Mouse (Mus musculus): Measurements from ENCODE around the gene Xpo5. TPM values are rescaled to one million over a fixed set of nuclear protein-coding genes. Genes with fewer than 3 reads are reported as not detected.

Gene Xpo5
- total RNA-seq (2012; rRNA removed): 63.2 and 63.9 TPM in 2 replicates

- peak within 1 kb of the TSS; percentile 87 to 88 for H3K4me3 ChIP-seq (ENCODE audit: insufficient read depth in 1 of 2, low read depth in 1 of 2, low read length in 2 of 2, poor library complexity in 1 of 2, severe bottlenecking in 1 of 2)
- TF ChIP-seq HCFC1 (IDR thresholded peaks at IDR 0.05; ENCODE audit: borderline replicate concordance, insufficient read depth, low read length) (peak; percentile 16; the same call in 1 of the 2 replicates), MAFK (IDR thresholded peaks at IDR 0.05; ENCODE audit: insufficient read depth, low read depth, low read length) (no peak), CHD2 (IDR thresholded peaks at IDR 0.05; ENCODE audit: low read depth, low read length) (no peak), ZC3H11A (IDR thresholded peaks at IDR 0.05; ENCODE audit: borderline replicate concordance, low read depth, low read length) (no peak), ZNF384 (IDR thresholded peaks at IDR 0.05; ENCODE audit: low read depth, low read length) (no peak)
- H3K36me3 ChIP-seq (ENCODE audit: control insufficient read depth, insufficient read depth, low read length, poor library complexity, severe bottlenecking): peaks cover 26% of the 10 kb centered on the region
- peak; percentile 88 for DNase-seq (ENCODE audit: low read depth, low spot score)
- peak within 1 kb of the TSS; percentile 68 for H3K27ac ChIP-seq (ENCODE audit: insufficient read depth, low read depth, low read length, poor library complexity, severe bottlenecking)
- peaks cover 2% of the 10 kb centered on the region in 2 experiments for H3K4me1 ChIP-seq (ENCODE audit: control insufficient read depth in 2 of 2, insufficient read depth in 2 of 2, low read length in 2 of 2, poor library complexity in 1 of 2)
- in situ Hi-C loops (cut with MboI; ENCODE audit: low sequenced_read_pairs in 2 of 2, unreplicated experiment in 2 of 2): loop anchor here in 1 of 2 experiments (25.0 kb wide), 1 partner anchor 790 kb away; no protein-coding TSS in a partner anchor
- peak within 1 kb of the TSS; percentile 93 for H3K9ac ChIP-seq (ENCODE audit: insufficient read depth, low read depth, low read length, poor library complexity, severe bottlenecking)
- no peaks in the 10 kb centered on the region for H3K9me3 ChIP-seq (ENCODE audit: control insufficient read depth, insufficient read depth, low read depth, low read length)
These were observed at the start of gene Xpo5, which contains the start of gene Polh for GRCm38 (mm10) chr17:46202421-46203071. TSS of gene Xpo5 (plus strand) at chr17:46202782. TSS of gene Polh (minus strand) at chr17:46202645.

- peak; percentile 86 for DNase-seq (ENCODE audit: low read depth, low spot score)
- in situ Hi-C loops (cut with MboI; ENCODE audit: low sequenced_read_pairs in 2 of 2, unreplicated experiment in 2 of 2): no loop called here
These were observed 49.5 kb upstream of the Xpo5 start, which contains the start of gene Mad2l1bp for GRCm38 (mm10) chr17:46152847-46153782. TSS of gene Mad2l1bp (minus strand) at chr17:46153553.

GRCm38 (mm10) chr17:46154336-46154735 is 48.2 kb upstream of the Xpo5 start:
- in situ Hi-C loops (cut with MboI; ENCODE audit: low sequenced_read_pairs in 2 of 2, unreplicated experiment in 2 of 2): no loop called here
- Histone ChIP-seq H3K27ac (ENCODE audit: insufficient read depth, low read depth, low read length, poor library complexity, severe bottlenecking) (no peak overlapping the region), H3K4me1 (ENCODE audit: control insufficient read depth in 2 of 2, insufficient read depth in 2 of 2, low read length in 2 of 2, poor library complexity in 1 of 2) (peaks cover 0 to 10% of the 10 kb centered on the region in 2 experiments; a peak in 1 of 4 replicates), H3K9me3 (ENCODE audit: control insufficient read depth, insufficient read depth, low read depth, low read length) (no peaks in the 10 kb centered on the region), H3K4me3 (ENCODE audit: insufficient read depth in 1 of 2, low read depth in 1 of 2, low read length in 2 of 2, poor library complexity in 1 of 2, severe bottlenecking in 1 of 2) (no peak overlapping the region), H3K36me3 (ENCODE audit: control insufficient read depth, insufficient read depth, low read length, poor library complexity, severe bottlenecking) (no peaks in the 10 kb centered on the region), H3K9ac (ENCODE audit: insufficient read depth, low read depth, low read length, poor library complexity, severe bottlenecking) (no peak overlapping the region)
- no peak for TF ChIP-seq ZNF384 (IDR thresholded peaks at IDR 0.05; ENCODE audit: low read depth, low read length)
- TF ChIP-seq HCFC1 (IDR thresholded peaks at IDR 0.05; ENCODE audit: borderline replicate concordance, insufficient read depth, low read length): no peak
- TF ChIP-seq CHD2 (IDR thresholded peaks at IDR 0.05; ENCODE audit: low read depth, low read length): no peak
- no peak for TF ChIP-seq MAFK (IDR thresholded peaks at IDR 0.05; ENCODE audit: insufficient read depth, low read depth, low read length)
- TF ChIP-seq ZC3H11A (IDR thresholded peaks at IDR 0.05; ENCODE audit: borderline replicate concordance, low read depth, low read length): no peak
- no peak for DNase-seq (ENCODE audit: low read depth, low spot score)

More at GRCm38 (mm10) chr17:46152847-46153782, 49.5 kb upstream of the Xpo5 start, which contains the start of gene Mad2l1bp:
- Histone ChIP-seq H3K4me3 (ENCODE audit: insufficient read depth in 1 of 2, low read depth in 1 of 2, low read length in 2 of 2, poor library complexity in 1 of 2, severe bottlenecking in 1 of 2) (peak within 1 kb of the TSS; percentile 86 to 96), H3K36me3 (ENCODE audit: control insufficient read depth, insufficient read depth, low read length, poor library complexity, severe bottlenecking) (no peaks in the 10 kb centered on the region), H3K9ac (ENCODE audit: insufficient read depth, low read depth, low read length, poor library complexity, severe bottlenecking) (peak within 1 kb of the TSS; percentile 98), H3K9me3 (ENCODE audit: control insufficient read depth, insufficient read depth, low read depth, low read length) (no peaks in the 10 kb centered on the region), H3K27ac (ENCODE audit: insufficient read depth, low read depth, low read length, poor library complexity, severe bottlenecking) (no peak within 1 kb of the TSS), H3K4me1 (ENCODE audit: control insufficient read depth in 2 of 2, insufficient read depth in 2 of 2, low read length in 2 of 2, poor library complexity in 1 of 2) (peaks cover 0 to 10% of the 10 kb centered on the region in 2 experiments; a peak in 1 of 4 replicates)
- TF ChIP-seq MAFK (IDR thresholded peaks at IDR 0.05; ENCODE audit: insufficient read depth, low read depth, low read length): no peak
- peak; percentile 40; the same call in 1 of the 2 replicates for TF ChIP-seq ZNF384 (IDR thresholded peaks at IDR 0.05; ENCODE audit: low read depth, low read length)
- peak; percentile 42; the same call in 1 of the 2 replicates for TF ChIP-seq HCFC1 (IDR thresholded peaks at IDR 0.05; ENCODE audit: borderline replicate concordance, insufficient read depth, low read length)

GRCm38 (mm10) chr17:46156680-46157079 is 45.9 kb upstream of the Xpo5 start:
- DNase-seq (ENCODE audit: low read depth, low spot score): no peak
- Histone ChIP-seq H3K4me1 (ENCODE audit: control insufficient read depth in 2 of 2, insufficient read depth in 2 of 2, low read length in 2 of 2, poor library complexity in 1 of 2) (peaks cover 0 to 12% of the 10 kb centered on the region in 2 experiments; a peak in 2 of 4 replicates), H3K27ac (ENCODE audit: insufficient read depth, low read depth, low read length, poor library complexity, severe bottlenecking) (no peak overlapping the region), H3K36me3 (ENCODE audit: control insufficient read depth, insufficient read depth, low read length, poor library complexity, severe bottlenecking) (no peaks in the 10 kb centered on the region), H3K4me3 (ENCODE audit: insufficient read depth in 1 of 2, low read depth in 1 of 2, low read length in 2 of 2, poor library complexity in 1 of 2, severe bottlenecking in 1 of 2) (no peak overlapping the region), H3K9me3 (ENCODE audit: control insufficient read depth, insufficient read depth, low read depth, low read length) (no peaks in the 10 kb centered on the region), H3K9ac (ENCODE audit: insufficient read depth, low read depth, low read length, poor library complexity, severe bottlenecking) (no peak overlapping the region)
- in situ Hi-C loops (cut with MboI; ENCODE audit: low sequenced_read_pairs in 2 of 2, unreplicated experiment in 2 of 2): no loop called here
- TF ChIP-seq ZC3H11A (IDR thresholded peaks at IDR 0.05; ENCODE audit: borderline replicate concordance, low read depth, low read length): no peak
- no peak for TF ChIP-seq CHD2 (IDR thresholded peaks at IDR 0.05; ENCODE audit: low read depth, low read length)
- TF ChIP-seq ZNF384 (IDR thresholded peaks at IDR 0.05; ENCODE audit: low read depth, low read length): no peak
- no peak for TF ChIP-seq HCFC1 (IDR thresholded peaks at IDR 0.05; ENCODE audit: borderline replicate concordance, insufficient read depth, low read length)
- TF ChIP-seq MAFK (IDR thresholded peaks at IDR 0.05; ENCODE audit: insufficient read depth, low read depth, low read length): no peak

Data from ES-E14 (cell line).